Mouse (Mus musculus): ENCODE measurements around the gene Plrg1.

Plrg1 gene

DNA sequence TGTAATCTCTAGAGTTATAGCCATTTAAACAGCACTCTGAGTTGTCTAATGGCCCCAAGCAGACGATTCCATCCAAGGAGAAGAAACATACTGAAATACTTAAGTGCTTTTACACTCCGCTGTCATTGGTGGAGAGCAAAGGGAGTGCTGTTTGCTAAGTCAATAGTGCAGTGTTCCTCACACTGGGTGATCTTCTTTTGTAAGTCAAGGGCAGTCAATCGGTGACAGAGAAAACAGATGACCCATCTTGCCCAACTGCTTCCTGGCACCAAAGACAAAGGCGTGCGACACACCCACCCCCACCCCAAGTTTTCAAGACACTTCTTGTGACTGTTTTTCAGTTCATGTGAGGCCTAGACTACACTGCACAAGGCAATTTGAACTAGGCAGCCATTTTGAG is 3.2 kb upstream of the Plrg1 start:
- no peak for DNase-seq (ENCODE audit: low spot score)

DNA sequence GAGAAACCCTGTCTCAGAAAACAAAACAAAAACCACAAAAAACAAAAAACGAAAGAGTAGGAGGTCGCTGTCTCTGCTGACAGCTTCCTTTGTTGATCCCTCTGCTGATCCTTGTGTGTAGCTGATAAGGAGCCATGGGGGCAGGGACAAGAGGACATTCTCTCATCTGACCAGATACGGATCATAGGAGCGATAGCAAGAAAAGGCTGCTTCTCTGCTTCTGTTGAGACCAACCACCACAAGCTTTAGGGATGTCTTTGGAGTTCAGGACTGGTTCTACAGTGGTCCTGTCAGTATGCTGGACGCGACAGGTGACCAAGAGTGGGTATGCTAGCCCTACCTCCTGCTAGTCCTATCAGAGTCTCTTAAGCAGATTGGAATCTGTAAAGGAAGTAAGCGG is 2.2 kb upstream of the Plrg1 start:
- DNase-seq (ENCODE audit: low spot score) = no peak

DNA sequence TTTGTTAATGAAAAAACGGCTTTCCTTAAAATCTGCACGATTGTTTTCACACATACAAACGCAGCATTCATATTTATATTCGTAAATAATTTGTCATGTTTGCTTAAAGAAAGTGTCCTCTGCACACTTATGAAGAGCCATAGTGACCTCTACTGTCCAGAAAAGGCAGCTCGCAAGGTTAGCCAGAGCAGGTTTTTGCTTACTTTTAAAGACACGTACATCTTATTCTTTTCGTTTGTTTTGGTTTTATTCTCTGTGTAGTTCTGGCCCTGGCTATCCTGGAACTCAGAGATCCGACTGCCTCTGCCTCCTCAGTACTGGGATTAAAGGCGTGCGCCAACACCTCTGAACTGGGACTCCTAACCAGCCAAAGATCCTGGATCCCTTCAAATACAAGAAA is 1.6 kb upstream of the Plrg1 start:
- DNase-seq (ENCODE audit: low spot score) = peak; percentile 37

DNA sequence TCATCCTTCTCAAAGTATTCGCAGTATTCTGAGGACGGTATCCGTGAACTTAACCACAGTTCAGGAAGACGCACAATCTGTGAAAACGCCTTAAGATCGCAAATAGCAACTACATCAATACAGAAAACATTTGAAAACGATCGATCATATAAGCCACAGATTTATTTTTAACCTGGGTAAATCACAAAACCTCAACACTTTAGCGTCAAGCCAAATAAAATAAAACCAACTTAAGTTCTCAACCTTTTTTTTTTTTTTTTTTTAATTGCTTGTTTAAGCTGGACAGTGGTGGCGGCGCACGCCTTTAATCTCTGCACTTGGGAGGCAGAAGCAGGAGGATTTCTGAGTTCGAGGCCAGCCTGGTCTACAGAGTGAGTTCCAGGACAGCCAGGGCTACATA is 563 bp upstream of the Plrg1 start:
- no peak for DNase-seq (ENCODE audit: low spot score)

DNA sequence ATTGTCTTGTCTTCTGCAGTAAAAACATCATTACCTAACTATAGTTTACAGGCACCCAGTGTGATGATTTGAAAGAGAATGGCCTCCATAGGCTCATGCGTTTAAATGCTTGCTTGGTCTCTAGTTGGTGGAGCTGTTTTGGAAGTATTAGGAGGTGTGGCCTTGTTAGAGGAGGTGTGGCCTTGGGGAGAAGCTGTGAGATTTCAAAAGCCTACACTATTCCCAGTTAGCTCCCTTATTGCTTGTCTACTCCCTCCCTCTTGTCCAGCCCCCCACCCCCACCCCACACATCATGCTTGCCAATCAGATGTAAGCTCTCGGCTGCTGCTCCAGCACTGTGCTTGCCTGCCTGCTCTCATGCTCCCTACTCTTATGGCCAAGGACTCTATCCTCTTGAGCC is 1.7 kb downstream of the Plrg1 start:
- DNase-seq (ENCODE audit: low spot score) = no peak

DNA sequence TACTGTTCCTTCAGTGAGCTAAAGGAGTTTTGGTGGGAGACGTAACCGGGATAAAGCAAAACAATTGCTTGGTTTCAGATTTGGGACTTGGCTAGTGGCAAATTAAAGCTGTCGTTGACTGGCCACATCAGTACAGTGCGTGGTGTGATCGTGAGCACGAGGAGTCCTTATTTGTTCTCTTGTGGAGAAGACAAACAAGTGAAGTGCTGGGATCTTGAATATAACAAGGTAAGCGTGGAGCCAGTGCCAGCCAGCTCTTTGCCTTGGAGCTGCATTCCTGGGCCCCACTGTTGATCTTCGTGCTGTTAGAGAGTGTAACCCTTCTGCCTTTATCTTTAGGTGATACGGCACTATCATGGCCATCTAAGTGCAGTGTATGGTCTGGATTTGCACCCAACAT is 12.6 kb downstream of the Plrg1 start:
- DNase-seq (ENCODE audit: low spot score) = no peak

DNA sequence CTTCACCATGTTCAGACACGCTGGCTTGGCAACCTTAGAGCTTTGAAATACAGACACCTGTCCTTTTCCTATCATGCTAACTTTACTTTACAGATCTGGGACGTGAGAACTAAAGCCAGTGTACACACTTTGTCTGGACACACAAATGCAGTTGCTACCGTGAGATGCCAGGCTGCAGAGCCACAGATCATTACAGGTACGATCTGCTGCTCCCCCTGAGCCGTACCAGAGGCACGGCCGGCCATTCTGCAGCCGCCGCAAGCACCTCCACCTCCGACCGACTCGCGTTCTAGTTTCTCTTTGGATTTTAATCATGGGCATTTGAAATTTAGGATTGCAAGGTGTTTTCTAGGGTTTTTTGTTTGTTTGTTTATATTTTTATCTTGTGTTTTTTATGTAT is 13.5 kb downstream of the Plrg1 start:
- no peak for DNase-seq (ENCODE audit: low spot score)

DNA sequence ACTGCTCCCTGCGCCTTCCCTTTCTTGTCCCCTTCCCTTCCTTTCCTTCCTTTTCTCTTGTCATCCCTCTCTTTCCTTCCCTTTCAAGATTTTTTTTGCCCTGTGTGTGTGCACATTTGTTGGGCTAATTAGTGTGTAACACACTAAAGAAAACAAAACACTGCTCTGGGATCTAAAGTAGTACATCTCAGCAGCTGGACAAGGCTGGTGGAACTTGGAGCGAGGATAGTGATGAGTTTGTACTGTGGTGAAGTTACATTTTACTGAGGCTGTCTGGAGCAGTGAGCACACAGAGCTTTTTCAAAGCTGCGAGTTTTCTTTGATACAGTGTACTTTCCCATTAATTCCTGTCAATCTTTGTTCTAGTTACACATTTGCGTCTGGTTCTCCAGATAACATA is 14.9 kb downstream of the Plrg1 start:
- DNase-seq (ENCODE audit: low spot score) = no peak

DNA sequence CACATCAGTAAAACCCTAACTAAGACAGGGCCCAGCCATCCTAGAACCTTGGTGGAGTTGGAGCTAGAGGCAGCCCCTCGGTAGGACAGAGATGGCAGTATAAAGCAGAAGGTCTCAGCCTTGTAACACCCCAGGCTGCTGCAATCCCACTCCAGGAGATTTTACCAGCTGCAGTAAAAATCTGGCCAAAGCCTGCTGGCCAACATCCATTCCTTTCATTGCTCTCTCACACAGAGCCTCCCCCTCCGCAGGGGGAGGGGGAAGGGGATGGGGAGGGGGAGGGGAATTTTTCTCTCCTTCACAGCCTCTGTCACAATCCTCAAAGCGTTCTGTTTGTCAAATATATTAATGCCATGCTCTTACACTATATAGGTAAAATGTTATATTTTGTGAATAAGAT is 21.2 kb downstream of the Plrg1 start:
- DNase-seq (ENCODE audit: low spot score) = no peak

DNA sequence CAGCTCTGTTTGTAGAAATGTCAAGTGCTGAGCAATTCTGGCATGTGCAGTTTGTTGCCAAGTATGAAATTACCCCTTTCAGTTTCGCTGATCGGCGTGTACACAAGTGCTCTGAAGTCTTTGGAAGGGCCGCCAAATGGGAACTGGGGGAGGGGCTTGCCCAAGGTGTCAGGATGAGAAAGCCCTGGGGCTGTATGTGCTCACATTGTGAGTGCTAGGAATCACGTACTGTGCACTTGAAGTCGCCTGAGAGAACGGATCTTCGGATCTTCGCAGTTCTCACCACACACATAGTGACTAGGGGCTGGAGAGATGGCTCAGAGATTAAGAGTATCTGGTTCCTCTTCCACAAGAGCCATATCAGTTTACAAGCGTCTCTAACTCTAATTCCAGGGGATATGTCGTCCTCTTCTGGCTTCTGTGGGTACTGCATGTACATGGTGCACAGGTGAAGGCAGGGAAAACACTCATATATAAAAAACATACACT is 25.3 kb downstream of the Plrg1 start:
- DNase-seq (ENCODE audit: low spot score) = peak; percentile 69

DNA sequence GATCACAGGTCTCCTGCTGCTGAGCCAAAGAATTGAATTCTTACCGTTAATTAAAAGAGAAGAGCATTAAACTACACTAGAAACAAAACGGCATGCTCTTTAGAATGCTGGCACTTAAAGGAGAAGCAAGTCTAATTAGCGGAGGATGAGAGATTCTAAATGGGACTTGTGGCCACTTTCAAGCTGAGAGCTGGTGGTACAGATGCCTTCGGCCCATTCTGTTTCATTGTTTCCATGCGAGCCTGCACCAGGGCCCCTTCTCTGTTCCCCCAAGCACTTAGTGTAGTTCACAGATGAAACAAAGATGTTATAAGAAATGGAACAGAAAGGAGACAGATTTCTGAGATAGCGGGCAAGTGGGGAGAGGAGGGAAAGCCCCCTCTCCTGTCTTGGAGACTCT is 42.3 kb downstream of the Plrg1 start:
- no peak for DNase-seq (ENCODE audit: low spot score)

DNA sequence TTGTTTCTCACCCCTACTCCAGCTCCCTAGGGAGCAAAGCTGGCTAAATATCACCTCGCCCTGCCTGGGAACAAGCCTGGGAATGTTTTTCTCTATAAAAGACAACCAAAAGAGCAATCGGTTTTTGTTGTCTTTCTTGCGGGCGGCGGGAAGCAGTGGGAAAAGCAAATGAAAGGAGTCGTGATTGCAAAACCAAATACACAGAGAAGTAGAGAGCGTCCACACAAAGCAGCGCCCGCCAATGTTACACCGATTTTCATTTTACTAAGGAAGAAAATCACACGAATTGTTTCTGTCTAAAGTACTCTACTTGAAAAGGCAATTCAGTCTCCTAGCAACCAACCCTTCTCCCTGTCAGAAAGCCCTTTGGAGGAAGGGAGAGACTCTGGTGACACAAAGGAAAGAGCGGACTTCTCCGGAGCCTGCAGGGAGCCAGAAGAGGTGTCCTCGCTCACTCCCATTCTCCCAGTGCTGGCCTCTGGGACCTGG is 43.3 kb downstream of the Plrg1 start:
- no peak for DNase-seq (ENCODE audit: low spot score)

DNA sequence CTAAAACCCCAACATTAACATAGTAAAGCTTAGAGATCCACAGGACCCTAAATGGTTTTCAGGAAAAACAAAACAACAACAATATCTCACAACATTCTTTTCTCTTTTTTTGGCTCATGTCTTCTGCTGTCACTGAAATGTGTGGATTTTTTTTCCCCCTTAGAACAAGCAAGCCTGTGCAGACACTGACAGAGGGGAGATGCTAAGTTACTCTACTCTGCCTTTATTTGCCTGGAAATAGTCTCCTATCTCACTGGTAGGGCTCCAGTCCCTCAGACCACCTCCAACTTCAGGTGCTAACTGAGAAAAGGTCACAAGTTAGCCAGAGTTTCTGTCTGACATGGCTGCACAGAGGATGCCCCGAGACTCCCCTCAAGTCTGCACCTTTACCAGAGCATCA is 43.8 kb downstream of the Plrg1 start:
- DNase-seq (ENCODE audit: low spot score) = no peak

DNA sequence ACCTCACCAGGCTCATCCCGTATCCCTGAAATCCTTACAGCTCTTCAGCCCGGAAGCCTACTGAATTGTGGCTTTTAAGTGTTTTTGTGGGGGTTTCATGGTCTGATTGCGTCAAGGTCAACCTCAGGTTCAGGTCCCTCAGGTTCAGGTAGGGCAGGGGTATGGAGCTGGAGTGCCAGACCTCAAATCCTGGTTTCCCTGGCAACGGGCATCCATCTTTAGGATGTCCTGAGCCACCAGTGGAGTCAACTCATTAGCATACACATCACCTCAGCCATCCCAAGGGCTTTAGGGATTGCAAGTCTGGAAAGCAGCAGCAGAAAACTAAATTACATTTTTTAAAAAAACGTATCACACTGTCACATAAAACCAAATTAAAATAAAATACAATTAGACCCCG is 44.3 kb downstream of the Plrg1 start:
- DNase-seq (ENCODE audit: low spot score) = no peak

DNA sequence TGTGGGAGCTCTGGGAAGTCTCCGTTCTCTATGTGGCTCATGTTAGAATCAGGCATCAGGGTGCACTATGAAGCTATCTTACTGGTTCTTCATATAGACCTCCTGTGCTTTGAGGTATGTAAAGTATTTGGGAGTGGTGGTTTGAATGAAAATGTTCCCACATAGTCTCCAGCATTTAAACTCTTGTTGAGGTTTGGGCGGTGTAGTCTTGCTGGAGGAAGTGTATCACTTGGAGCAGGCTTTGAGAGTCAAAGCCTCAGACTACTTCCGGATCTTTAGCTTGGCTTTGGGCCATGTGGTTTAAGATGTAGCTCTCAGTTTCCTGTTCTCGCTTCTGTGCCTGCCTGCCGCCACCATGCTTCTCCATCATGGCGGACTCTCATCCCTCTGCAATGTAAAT is 47.0 kb downstream of the Plrg1 start:
- DNase-seq (ENCODE audit: low spot score) = no peak

DNA sequence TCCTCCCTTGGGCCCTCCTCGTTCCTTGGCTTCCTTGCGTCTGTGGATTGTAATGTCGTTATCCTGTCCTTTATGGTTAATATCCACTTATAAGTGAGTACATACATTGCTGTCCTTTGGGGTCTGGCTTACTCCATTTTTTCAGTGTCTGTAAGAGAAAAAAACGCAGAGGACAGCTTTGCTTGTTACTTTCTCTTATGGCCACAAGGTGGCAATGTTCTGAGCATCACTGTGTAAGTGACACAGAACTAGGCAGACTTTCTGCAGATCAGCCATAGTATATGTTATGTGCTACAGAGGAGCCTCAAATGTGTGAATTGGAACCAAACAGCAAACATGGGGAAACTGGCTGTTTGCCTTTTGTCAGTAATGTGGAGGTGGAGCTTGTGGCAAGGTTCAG is 54.8 kb downstream of the Plrg1 start:
- no peak for DNase-seq (ENCODE audit: low spot score)

DNA sequence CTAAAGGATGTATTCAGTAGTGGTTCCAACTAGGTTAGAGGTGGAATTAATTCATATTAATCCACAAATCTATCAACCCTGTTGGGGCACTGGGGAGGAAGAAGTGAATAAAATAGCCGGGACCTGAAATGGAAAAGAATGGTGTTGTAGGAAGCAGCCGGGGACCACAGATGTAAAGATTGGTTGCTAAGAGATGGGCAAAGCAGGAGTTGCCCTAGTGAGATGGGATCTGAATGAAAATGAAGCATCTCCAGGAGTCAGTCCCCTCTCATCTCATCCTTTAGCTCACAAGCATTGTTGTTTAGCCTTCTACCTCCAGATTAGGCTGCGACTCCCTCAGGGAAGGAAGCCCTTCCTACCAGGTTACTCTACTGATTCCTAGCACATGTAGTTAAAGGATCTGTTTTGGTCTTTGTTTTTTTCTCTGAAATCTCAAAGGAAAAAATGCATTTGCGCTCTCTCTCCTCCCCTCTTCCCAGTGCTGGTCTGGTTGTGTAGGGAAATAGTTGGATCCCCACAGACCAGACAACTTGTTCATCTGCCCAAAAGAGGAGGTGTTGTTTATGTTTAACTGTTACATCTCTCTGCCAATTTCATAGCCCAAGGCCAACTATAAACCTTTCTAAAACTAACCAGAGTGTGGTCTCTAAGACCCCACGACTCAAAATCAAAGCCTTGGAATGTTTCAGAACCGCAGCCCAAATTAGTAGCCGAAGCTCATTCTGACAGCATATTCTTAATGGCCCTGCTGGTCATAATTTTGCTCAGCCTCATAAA is 56.4 kb downstream of the Plrg1 start:
- DNase-seq (ENCODE audit: low spot score) = no peak

DNA sequence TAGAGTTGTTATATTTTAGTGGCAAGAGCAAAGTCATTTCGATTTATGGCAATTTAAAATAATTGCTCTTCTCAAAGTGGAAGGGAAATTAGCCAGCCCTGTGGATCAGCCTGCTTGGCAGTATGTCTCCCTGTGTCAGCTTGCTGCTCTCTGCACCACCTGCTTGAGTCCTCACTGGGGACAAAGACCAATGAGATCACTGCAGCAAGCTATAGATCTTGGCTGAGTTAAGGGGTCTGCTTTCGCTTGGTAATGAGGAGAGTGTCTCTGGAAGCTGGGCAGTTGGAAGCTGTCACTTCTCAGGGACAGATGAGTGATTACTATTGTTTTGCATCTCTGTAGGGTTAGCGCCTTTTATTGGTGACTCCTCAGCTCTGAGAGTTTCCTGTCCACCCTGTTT is 57.5 kb downstream of the Plrg1 start:
- DNase-seq (ENCODE audit: low spot score) = no peak

DNA sequence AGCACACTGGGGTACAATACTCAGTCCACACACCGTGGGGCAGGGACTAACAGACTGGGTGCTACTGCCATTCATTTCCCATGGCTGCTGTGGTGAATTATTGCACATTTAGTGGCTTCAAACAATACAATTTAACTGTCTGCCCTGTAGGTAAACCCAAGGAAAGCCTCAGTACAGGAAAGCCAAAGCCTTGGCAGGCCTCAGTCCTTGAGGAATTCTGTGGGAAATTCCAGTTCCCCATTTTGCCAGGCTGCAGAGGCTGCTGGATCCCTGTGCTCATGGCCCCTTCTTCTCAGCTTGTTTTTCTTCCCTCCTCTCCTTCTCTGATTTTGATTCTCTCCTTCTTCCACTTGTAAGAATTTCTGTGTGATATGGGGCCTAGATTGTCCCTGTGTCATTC is 59.6 kb downstream of the Plrg1 start:
- no peak for DNase-seq (ENCODE audit: low spot score)

DNA sequence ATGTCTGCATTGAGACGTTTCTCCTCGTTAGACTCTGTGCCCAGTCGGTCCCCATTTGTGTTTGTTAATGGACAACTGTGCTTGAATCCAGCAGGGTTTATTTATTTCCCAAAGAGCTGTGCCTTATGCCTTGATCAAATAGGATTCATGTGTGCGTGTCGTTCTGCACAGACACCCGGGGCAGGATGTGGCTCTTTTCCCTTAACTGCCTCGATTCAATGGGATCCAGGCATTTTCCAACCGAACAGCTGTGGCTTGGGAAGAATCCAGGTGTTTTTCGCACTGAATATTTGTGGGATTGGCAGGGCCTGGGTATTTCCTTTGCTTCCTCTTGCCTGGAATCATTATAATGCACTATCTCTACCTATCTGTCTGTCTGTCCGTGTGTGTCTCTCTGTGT is 62.3 kb downstream of the Plrg1 start:
- no peak for DNase-seq (ENCODE audit: low spot score)

All from urinary bladder, postnatal 14 days (tissue).